Mouse (Mus musculus): Measurements from ENCODE around the gene AY761185. TPM values are rescaled to one million over a fixed set of nuclear protein-coding genes. Genes with fewer than 3 reads are reported as not detected.
"Not testable (repeated sequence)": the region's sequence is repeated elsewhere in the genome, so short reads cannot be mapped to it uniquely, and the experiment has no call there.

Gene AY761185
- total RNA-seq (2021): not detected

GRCm38 (mm10) chr8:20944610-20945009 lies at the start of gene AY761185:
Gene AY761185, minus strand, starts transcription at chr8:20944710.
- intact Hi-C loops (cut with DNase I): no loop called here
- DNase-seq (ENCODE audit: extremely low spot score in 1 of 2, low spot score in 2 of 2): no peak

GRCm38 (mm10) chr8:20994042-20994441 lies 49.5 kb upstream of the AY761185 start:
- intact Hi-C loops (cut with DNase I); DNase-seq (ENCODE audit: extremely low spot score in 1 of 2, low spot score in 2 of 2): not testable (repeated sequence)

GRCm38 (mm10) chr8:20979846-20980245 lies 35.3 kb upstream of the AY761185 start:
- intact Hi-C loops (cut with DNase I): no loop called here

GRCm38 (mm10) chr8:20964531-20964930 lies 20.0 kb upstream of the AY761185 start:
- DNase-seq (ENCODE audit: extremely low spot score in 1 of 2, low spot score in 2 of 2): no peak
- intact Hi-C loops (cut with DNase I): no loop called here

More at GRCm38 (mm10) chr8:20979846-20980245, 35.3 kb upstream of the AY761185 start:
- no peak for DNase-seq (ENCODE audit: extremely low spot score in 1 of 2, low spot score in 2 of 2)

GRCm38 (mm10) chr8:20921971-20922370 lies 22.5 kb downstream of the AY761185 start, which contains the start of gene Gm6040:
Gene Gm6040, minus strand, starts transcription at chr8:20922071.
- DNase-seq (ENCODE audit: extremely low spot score in 1 of 2, low spot score in 2 of 2): no peak
- intact Hi-C loops (cut with DNase I): no loop called here

- intact Hi-C loops (cut with DNase I): no loop called here
- no peak for DNase-seq (ENCODE audit: extremely low spot score in 1 of 2, low spot score in 2 of 2)
These were observed 32.2 kb downstream of the AY761185 start for GRCm38 (mm10) chr8:20912288-20912687.

GRCm38 (mm10) chr8:20908256-20908655 lies 36.3 kb downstream of the AY761185 start:
- intact Hi-C loops (cut with DNase I): no loop called here
- no peak for DNase-seq (ENCODE audit: extremely low spot score in 1 of 2, low spot score in 2 of 2)

GRCm38 (mm10) chr8:20907119-20907518 lies 37.4 kb downstream of the AY761185 start:
- intact Hi-C loops (cut with DNase I): no loop called here
- no peak for DNase-seq (ENCODE audit: extremely low spot score in 1 of 2, low spot score in 2 of 2)

GRCm38 (mm10) chr8:20902527-20902926 lies 42.0 kb downstream of the AY761185 start, which contains the start of gene Gm15056:
Gene Gm15056, minus strand, starts transcription at chr8:20902627.
- intact Hi-C loops (cut with DNase I): no loop called here
- DNase-seq (ENCODE audit: extremely low spot score in 1 of 2, low spot score in 2 of 2): no peak

Other genes with a start within 250 kb of the AY761185 start
- gene Defb33, start 52.0 kb downstream of the AY761185 start, total RNA-seq (2021): not detected
- not detected for gene Gm15056, start 42.1 kb downstream of the AY761185 start, total RNA-seq (2021)
- gene Gm6040, start 22.6 kb downstream of the AY761185 start, total RNA-seq (2021): not detected
- not detected for gene Defa21, start 80.8 kb upstream of the AY761185 start, total RNA-seq (2021)
- not detected for gene Defa23, start 110.3 kb upstream of the AY761185 start, total RNA-seq (2021)
- gene Defa35, start 120.3 kb upstream of the AY761185 start, total RNA-seq (2021): not detected
- not detected for gene Defa25, start 139.7 kb upstream of the AY761185 start, total RNA-seq (2021)
- not detected for gene Gm14851, start 151.3 kb upstream of the AY761185 start, total RNA-seq (2021)
- gene Defa30, start 189.9 kb upstream of the AY761185 start, total RNA-seq (2021): not detected
- gene Defa22, start 217.6 kb upstream of the AY761185 start, total RNA-seq (2021): not detected
- gene Defa31, start 246.9 kb upstream of the AY761185 start, total RNA-seq (2021): not detected